Mouse (Mus musculus): ENCODE measurements around the gene Kifc5b. TPM values are rescaled to one million over a fixed set of nuclear protein-coding genes. Genes with fewer than 3 reads are reported as not detected.

Kifc5b gene
- polyA plus RNA-seq, 1 experiment from 2014 or later: 9.1 TPM

DNA sequence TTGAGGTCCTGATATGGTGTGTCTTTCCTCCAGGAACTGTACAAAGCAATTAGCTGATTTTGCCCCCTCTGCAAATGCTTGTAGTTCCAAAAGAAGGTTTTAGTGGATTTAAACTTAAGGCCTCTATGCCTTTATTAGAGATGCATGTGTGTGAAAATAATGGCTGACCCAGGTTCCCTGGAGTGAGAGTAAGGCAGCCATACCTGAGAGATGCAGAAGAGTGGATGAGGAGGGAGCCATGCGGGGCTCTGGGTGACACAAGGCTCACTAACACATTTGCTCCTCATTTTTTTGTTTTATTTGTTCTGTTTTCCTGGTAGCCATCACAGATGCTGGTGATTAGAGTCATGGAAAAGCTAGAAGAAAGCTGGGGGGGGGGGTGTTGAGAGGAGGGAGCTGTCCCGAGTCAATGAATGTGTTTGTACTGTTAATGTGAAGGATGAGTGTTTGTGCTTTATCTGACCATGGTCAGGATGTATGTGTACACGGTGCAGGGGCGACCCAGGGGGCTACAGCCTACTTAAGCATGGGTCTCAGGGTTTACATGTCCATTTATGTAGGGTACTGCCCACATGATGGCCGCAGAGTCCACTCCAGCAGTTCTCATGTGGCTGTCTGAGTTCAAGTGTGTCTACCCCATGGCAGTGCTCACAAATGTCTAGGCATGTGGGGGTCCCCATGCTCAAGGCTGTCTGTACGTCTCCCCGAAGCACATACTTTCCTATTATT is 33.8 kb downstream of the Kifc5b start:
- ATAC-seq (ENCODE audit: low FRiP score, low read depth): no peak
- H3K36me3 ChIP-seq: peaks cover 12% of the 10 kb centered on the region
- H3K4me2 ChIP-seq (replicated peaks): peak overlapping the region; percentile 100
- peak overlapping the region; percentile 46 for H3K4me3 ChIP-seq
- no peaks in the 10 kb centered on the region for H3K27me3 ChIP-seq
- peaks cover 79% of the 10 kb centered on the region for H3K4me1 ChIP-seq
- H3K27ac ChIP-seq (replicated peaks): peak overlapping the region; percentile 80
- H3K9ac ChIP-seq (replicated peaks): peak overlapping the region; percentile 97
- no peaks in the 10 kb centered on the region for H3K9me3 ChIP-seq
- 28% methylated on average over 7 of the region's 7 CpGs for WGBS

DNA sequence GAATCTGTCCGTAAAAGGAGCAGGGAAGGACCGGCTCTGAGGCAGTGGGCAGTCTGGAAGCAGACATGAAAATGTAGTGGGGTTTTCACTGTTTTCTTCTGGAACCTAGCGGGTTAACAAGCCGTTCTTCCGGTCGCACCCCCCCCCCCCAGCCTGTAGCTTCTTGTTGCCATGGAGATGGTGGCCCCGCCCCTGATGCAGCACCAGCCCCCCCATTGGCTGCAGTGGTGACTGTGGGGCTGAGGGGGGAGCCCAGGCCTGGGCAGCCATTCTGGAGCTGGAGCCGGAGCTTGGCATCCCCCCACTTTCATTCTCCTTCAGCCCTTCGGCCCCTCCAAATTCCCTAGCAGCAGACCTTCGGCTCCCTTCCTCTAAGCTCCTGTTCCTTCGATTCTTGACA is 34.5 kb downstream of the Kifc5b start:
- peak overlapping the region; percentile 80 for H3K27ac ChIP-seq (replicated peaks)
- peak overlapping the region; percentile 100 for H3K4me2 ChIP-seq (replicated peaks)
- no peaks in the 10 kb centered on the region for H3K27me3 ChIP-seq
- ATAC-seq (ENCODE audit: low FRiP score, low read depth): peak; percentile 50
- H3K4me1 ChIP-seq: peaks cover 72% of the 10 kb centered on the region
- no peaks in the 10 kb centered on the region for H3K9me3 ChIP-seq
- under 1% methylated on average over 11 of the region's 11 CpGs for WGBS
- H3K36me3 ChIP-seq: peaks cover 19% of the 10 kb centered on the region
- H3K4me3 ChIP-seq: peak overlapping the region; percentile 46
- peak overlapping the region; percentile 97 for H3K9ac ChIP-seq (replicated peaks)

DNA sequence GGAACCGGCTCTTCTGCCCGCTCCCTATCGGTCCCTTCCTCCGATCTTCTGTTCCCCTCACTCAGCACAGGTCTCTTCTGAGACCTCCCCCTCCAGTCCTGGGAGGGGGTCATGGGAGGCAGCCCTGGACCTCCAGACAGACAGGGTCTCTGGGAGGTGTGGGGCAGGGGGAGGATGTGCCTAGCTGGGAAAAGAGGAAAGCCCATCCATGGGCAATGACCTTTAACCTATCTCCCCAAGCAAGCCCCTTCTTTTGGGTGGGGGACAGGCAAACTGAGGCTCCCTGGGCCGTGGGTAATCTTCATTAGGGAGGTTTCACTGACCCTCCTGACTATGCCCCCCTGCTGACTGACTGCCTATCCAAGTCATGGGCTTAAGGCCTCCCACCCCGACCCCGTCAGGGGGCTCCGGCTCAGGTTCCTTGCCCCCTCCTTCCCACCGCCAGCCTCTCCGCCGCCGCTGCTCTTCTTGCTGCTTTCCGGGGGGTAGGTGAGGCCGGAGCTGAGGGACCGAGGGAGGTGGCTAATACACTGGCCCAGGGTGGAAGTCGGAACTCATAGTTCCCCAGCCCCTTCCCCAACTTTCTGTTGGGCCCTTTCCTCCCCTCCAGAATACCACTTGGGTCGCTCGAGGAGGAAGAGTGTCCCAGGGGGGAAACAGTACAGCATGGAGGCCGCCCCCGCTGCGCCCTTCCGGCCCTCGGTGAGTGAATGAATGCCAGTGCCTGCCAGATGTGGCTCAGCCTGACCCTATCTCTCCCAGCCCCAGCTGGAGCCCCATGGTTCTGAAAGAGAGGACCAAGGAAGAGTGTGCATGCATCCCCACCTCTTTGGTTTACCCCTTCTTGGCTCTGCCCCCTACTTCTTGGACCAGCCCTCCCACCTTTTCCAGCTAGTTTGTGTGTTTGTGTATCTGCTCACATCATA is 35.3 kb downstream of the Kifc5b start:
- H3K4me3 ChIP-seq: peak overlapping the region; percentile 46
- H3K27me3 ChIP-seq: no peaks in the 10 kb centered on the region
- H3K9ac ChIP-seq (replicated peaks): peak overlapping the region; percentile 97
- H3K36me3 ChIP-seq: peaks cover 27% of the 10 kb centered on the region
- no peaks in the 10 kb centered on the region for H3K9me3 ChIP-seq
- WGBS: 2% methylated on average over 22 of the region's 23 CpGs
- H3K27ac ChIP-seq (replicated peaks): peak overlapping the region; percentile 80
- no peak; the same call in 1 of the 2 replicates for ATAC-seq (ENCODE audit: low FRiP score, low read depth)
- peaks cover 64% of the 10 kb centered on the region for H3K4me1 ChIP-seq
- peak overlapping the region; percentile 100 for H3K4me2 ChIP-seq (replicated peaks)

DNA sequence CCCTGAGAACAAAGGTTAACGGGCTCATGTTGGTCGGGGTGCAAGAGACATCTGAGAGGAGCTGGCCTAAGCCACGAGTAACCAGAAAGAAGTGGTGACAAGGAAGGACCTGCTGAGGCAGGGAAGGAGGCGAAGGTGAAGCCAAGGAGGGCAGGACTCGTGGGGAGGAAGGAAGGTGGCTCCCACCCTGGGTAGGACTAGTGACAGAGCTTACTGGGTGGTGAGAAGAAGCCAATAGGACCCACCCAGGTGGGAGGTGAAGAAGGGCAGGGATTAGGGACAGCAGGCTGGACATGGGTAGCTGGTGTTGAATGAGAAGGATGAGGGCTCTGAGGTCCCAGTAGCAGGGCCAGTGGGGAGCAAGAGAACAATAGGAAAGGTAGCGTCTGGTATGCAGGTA is 36.3 kb downstream of the Kifc5b start:
- Histone ChIP-seq H3K4me2 (replicated peaks) (peak overlapping the region; percentile 100), H3K27ac (replicated peaks) (peak overlapping the region; percentile 30; the same call in 1 of the 2 replicates), H3K27me3 (no peaks in the 10 kb centered on the region), H3K4me1 (peaks cover 56% of the 10 kb centered on the region), H3K36me3 (peaks cover 37% of the 10 kb centered on the region), H3K9ac (replicated peaks) (peak overlapping the region; percentile 97), H3K9me3 (no peaks in the 10 kb centered on the region), H3K4me3 (peak overlapping the region; percentile 46)
- 12% methylated on average over 6 of the region's 6 CpGs for WGBS
- no peak for ATAC-seq (ENCODE audit: low FRiP score, low read depth)

DNA sequence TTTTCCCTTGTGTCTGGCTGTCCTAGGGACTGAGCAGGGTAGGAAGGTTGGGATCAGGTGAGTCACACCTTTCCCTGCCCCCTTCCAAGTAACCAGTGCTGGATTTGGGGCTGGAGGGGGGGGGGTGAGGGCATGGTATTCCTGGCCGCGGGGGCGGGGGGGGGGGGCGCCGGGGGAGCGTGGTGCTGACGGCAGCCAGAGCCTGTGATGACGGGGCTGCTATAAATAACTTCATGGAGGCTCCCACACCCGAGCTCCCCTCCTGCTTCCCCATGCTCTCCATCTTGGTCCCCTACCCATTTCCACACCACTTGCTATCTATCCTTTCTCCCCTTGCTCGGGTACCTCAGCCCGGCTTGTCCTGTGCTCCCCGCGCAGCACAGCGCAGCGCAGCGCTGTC is 36.8 kb downstream of the Kifc5b start:
- no peak for ATAC-seq (ENCODE audit: low FRiP score, low read depth)
- Histone ChIP-seq H3K9ac (replicated peaks) (peak overlapping the region; percentile 97), H3K36me3 (peaks cover 42% of the 10 kb centered on the region), H3K27ac (replicated peaks) (0 out of 2 replicates have a peak overlapping the region, but pooled peaks have one; percentile 30), H3K4me1 (peaks cover 54% of the 10 kb centered on the region), H3K27me3 (no peaks in the 10 kb centered on the region), H3K4me3 (peak overlapping the region; percentile 46), H3K9me3 (no peaks in the 10 kb centered on the region), H3K4me2 (replicated peaks) (peak overlapping the region; percentile 100)
- WGBS: 24% methylated on average over 7 of the region's 16 CpGs

DNA sequence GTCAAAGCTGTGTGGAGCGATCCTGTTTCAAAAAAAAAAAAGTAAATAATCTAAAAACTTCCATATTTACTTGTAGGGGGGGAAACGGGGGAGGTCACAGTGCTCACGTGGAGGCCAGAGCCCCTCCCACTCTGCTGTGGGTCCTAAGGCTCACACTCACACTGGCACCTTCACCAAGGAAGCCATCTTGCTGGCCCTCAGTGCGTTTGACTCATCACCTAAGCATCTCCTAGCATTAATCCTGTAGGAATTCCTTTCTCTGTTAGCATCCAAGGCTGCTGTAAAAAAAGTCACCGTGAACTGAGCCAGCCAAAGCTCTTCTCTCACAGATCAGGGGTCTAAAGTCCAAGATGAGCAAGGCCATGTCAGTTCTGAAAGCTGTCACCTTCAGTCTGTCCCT is 39.4 kb downstream of the Kifc5b start:
- no peak for ATAC-seq (ENCODE audit: low FRiP score, low read depth)
- Histone ChIP-seq H3K9ac (replicated peaks) (no peak overlapping the region), H3K4me1 (peaks cover 28% of the 10 kb centered on the region), H3K27me3 (no peaks in the 10 kb centered on the region), H3K4me2 (replicated peaks) (no peak overlapping the region), H3K9me3 (no peaks in the 10 kb centered on the region), H3K36me3 (peaks cover 68% of the 10 kb centered on the region), H3K27ac (replicated peaks) (no peak overlapping the region), H3K4me3 (no peak overlapping the region)
- 87% methylated on average over 5 of the region's 5 CpGs for WGBS

DNA sequence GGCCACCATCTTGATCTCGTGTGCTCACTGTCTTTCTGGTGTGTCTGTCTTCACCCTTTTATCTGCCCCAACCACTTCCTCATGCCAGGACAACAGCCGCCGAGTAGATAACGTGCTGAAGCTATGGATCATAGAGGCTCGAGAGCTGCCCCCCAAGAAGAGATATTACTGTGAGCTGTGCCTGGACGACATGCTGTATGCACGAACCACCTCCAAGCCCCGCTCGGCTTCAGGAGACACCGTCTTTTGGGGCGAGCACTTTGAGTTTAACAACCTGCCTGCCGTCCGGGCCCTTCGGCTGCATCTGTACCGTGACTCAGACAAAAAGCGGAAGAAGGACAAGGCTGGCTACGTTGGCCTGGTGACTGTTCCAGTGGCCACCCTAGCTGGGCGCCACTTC is 40.0 kb downstream of the Kifc5b start:
- Histone ChIP-seq H3K9ac (replicated peaks) (no peak overlapping the region), H3K27ac (replicated peaks) (no peak overlapping the region), H3K27me3 (no peaks in the 10 kb centered on the region), H3K4me3 (no peak overlapping the region), H3K4me2 (replicated peaks) (no peak overlapping the region), H3K36me3 (peaks cover 73% of the 10 kb centered on the region), H3K4me1 (peaks cover 22% of the 10 kb centered on the region), H3K9me3 (no peaks in the 10 kb centered on the region)
- 94% methylated on average over 18 of the region's 18 CpGs for WGBS
- no peak for ATAC-seq (ENCODE audit: low FRiP score, low read depth)

DNA sequence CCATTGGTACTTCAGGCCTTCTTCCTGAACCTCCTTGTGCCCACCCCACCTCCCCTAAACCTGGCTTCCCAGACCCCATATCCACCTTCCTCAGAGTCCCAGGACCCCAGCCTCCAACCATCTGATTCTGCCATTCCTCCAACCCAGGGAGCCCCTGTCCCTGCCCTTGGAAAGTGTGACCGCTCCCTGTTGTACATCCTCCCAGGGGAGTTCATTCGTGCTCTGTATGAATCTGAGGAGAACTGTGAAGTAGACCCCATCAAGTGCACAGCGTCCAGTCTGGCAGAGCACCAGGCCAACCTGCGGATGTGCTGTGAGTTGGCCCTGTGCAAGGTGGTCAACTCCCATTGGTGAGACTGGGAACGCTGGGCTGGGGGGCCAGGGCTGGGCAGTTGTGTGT is 41.0 kb downstream of the Kifc5b start:
- peaks cover 83% of the 10 kb centered on the region for H3K36me3 ChIP-seq
- H3K27ac ChIP-seq (replicated peaks): no peak overlapping the region
- peaks cover 12% of the 10 kb centered on the region for H3K4me1 ChIP-seq
- H3K9me3 ChIP-seq: no peaks in the 10 kb centered on the region
- 91% methylated on average over 5 of the region's 5 CpGs for WGBS
- H3K27me3 ChIP-seq: no peaks in the 10 kb centered on the region
- no peak overlapping the region for H3K9ac ChIP-seq (replicated peaks)
- no peak for ATAC-seq (ENCODE audit: low FRiP score, low read depth)
- no peak overlapping the region for H3K4me3 ChIP-seq
- H3K4me2 ChIP-seq (replicated peaks): no peak overlapping the region

DNA sequence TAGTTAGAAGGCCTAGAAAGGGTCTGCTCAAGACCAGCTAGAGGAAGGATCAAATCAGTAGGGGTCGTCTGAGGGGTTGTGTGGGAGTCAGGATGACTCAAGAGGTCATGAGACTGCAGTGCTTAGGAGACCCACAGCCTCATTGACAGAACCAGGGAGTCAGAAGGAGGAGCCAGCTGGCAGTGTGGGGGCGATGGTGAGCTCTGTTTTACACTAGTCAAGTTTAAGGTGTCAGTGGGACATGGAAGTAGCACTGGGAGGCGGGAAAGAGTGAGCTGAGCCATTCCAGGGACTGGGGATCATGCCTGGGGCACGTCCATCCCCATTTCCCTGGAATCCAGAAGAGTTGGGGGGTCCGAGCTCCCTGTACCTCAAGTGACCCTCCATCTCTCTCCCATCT is 42.0 kb downstream of the Kifc5b start:
- H3K27ac ChIP-seq (replicated peaks): no peak overlapping the region
- WGBS: 60% methylated on average over 5 of the region's 5 CpGs
- H3K27me3 ChIP-seq: no peaks in the 10 kb centered on the region
- H3K9ac ChIP-seq (replicated peaks): no peak overlapping the region
- H3K4me1 ChIP-seq: peaks cover 2% of the 10 kb centered on the region
- peaks cover 89% of the 10 kb centered on the region for H3K36me3 ChIP-seq
- no peaks in the 10 kb centered on the region for H3K9me3 ChIP-seq
- no peak overlapping the region for H3K4me2 ChIP-seq (replicated peaks)
- no peak overlapping the region for H3K4me3 ChIP-seq
- no peak for ATAC-seq (ENCODE audit: low FRiP score, low read depth)

DNA sequence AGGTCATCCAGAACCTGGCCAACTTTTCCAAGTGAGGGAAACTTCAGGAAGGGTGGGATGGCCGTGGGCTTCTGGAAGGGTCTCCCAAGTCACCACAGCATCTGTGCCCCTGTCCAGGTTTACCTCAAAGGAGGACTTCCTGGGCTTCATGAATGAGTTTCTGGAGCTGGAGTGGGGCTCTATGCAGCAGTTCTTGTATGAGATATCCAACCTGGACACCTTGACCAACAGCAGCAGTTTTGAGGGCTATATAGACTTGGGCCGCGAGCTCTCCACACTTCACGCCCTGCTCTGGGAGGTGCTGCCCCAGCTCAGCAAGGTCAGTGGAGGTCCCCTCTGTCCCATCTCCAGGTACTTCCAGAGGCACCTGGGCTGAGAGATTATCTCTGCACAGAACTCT is 42.9 kb downstream of the Kifc5b start:
- WGBS: 95% methylated on average over 4 of the region's 4 CpGs
- ATAC-seq (ENCODE audit: low FRiP score, low read depth): no peak
- peaks cover 95% of the 10 kb centered on the region for H3K36me3 ChIP-seq

DNA sequence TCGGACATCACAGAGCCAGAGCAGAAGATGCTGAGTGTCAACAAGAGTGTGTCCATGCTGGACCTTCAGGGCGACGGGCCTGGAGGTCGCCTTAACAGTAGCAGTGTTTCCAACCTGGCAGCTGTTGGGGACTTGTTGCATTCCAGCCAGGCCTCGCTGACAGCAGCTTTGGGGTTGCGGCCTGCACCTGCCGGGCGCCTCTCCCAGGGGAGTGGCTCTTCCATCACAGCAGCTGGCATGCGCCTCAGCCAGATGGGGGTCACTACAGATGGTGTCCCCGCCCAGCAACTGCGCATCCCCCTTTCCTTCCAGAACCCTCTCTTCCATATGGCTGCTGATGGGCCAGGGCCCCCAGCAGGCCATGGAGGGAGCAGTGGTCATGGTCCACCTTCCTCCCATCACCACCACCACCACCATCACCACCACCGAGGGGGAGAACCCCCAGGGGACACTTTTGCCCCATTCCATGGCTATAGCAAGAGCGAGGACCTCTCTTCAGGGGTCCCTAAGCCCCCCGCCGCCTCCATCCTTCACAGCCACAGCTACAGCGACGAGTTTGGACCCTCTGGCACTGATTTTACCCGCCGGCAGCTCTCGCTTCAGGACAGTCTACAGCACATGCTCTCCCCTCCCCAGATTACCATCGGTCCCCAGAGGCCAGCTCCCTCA is 44.8 kb downstream of the Kifc5b start:
- ATAC-seq (ENCODE audit: low FRiP score, low read depth): no peak
- Histone ChIP-seq H3K9me3 (no peaks in the 10 kb centered on the region), H3K4me2 (replicated peaks) (no peak overlapping the region), H3K36me3 (peaks cover 95% of the 10 kb centered on the region), H3K4me3 (no peak overlapping the region), H3K4me1 (no peaks in the 10 kb centered on the region; the same call in 1 of the 2 replicates), H3K27me3 (no peaks in the 10 kb centered on the region), H3K9ac (replicated peaks) (no peak overlapping the region), H3K27ac (replicated peaks) (no peak overlapping the region)
- 90% methylated on average over 20 of the region's 21 CpGs for WGBS

More for the DNA sequence above, 42.9 kb downstream of the Kifc5b start:
- Histone ChIP-seq H3K4me2 (replicated peaks) (no peak overlapping the region), H3K9me3 (no peaks in the 10 kb centered on the region), H3K27ac (replicated peaks) (no peak overlapping the region), H3K27me3 (no peaks in the 10 kb centered on the region), H3K4me1 (no peaks in the 10 kb centered on the region; the same call in 1 of the 2 replicates), H3K4me3 (no peak overlapping the region), H3K9ac (replicated peaks) (no peak overlapping the region)

Measured in midbrain, embryonic 12.5 days (tissue).